In genomic region chr2:181673501-181673900, GRCm38 (mm10) we compare ENCODE assay signal across 13 mouse cellular contexts. TPM values are rescaled to one million over a fixed set of nuclear protein-coding genes. Genes with fewer than 3 reads are reported as not detected.
DNase-seq lines count a peak whose midpoint lies in the region; ATAC-seq and TF ChIP-seq lines count a peak whose summit lies in the region.
"Had no signal": no experiment of that assay in that cellular context is flagged by ENCODE, and none has a peak within 500 bp of the region (broad histone marks: within the 10 kb centered on the region; RNA-seq: fewer than 3 reads in every experiment).

No protein-coding gene starts in this region.

- peaks cover 32% of the 10 kb centered on the region for H3K4me1 ChIP-seq in hindbrain, postnatal 0 days (ENCODE audit: insufficient read depth, low read length)
- H3K4me1 ChIP-seq in hindbrain, embryonic 14.5 days (replicated peaks; ENCODE audit: control insufficient read depth, insufficient read depth, low read length): peaks cover 28% of the 10 kb centered on the region
- H3K4me1 ChIP-seq in lung, embryonic 15.5 days: peaks cover 24% of the 10 kb centered on the region
- H3K4me1 ChIP-seq in forebrain, embryonic 14.5 days (ENCODE audit: control insufficient read depth, insufficient read depth, low read length): peaks cover 13% of the 10 kb centered on the region; the same call in 1 of the 2 replicates

- no peak overlapping the region for H3K9ac ChIP-seq in hindbrain, postnatal 0 days (replicated peaks; ENCODE audit: low read length)
- H3K9ac ChIP-seq in hindbrain, embryonic 14.5 days: no peak overlapping the region
- no peak overlapping the region for H3K9ac ChIP-seq in lung, embryonic 15.5 days
- H3K9ac ChIP-seq in forebrain, embryonic 14.5 days (ENCODE audit: low read length): no peak overlapping the region

- H3K4me2 ChIP-seq in hindbrain, postnatal 0 days (ENCODE audit: low read depth, low read length): no peak overlapping the region
- no peak overlapping the region for H3K4me2 ChIP-seq in hindbrain, embryonic 14.5 days (replicated peaks)
- no peak overlapping the region for H3K4me2 ChIP-seq in lung, embryonic 15.5 days
- H3K4me2 ChIP-seq in forebrain, embryonic 14.5 days (ENCODE audit: low read length): no peak overlapping the region

- H3K27me3 ChIP-seq in hindbrain, postnatal 0 days (ENCODE audit: insufficient read depth, low read length): peaks cover 31% of the 10 kb centered on the region
- H3K27me3 ChIP-seq in hindbrain, embryonic 14.5 days (ENCODE audit: control insufficient read depth, insufficient read depth, low read length): peaks cover 47% of the 10 kb centered on the region
- H3K27me3 ChIP-seq in lung, embryonic 15.5 days: peaks cover 49% of the 10 kb centered on the region
- H3K27me3 ChIP-seq in forebrain, embryonic 14.5 days (replicated peaks; ENCODE audit: control insufficient read depth, insufficient read depth, low read length): peaks cover 45% of the 10 kb centered on the region

- H3K36me3 ChIP-seq in hindbrain, postnatal 0 days (ENCODE audit: insufficient read depth, low read length): no peaks in the 10 kb centered on the region; the same call in 1 of the 2 replicates
- H3K36me3 ChIP-seq in hindbrain, embryonic 14.5 days (replicated peaks; ENCODE audit: control insufficient read depth, insufficient read depth): no peaks in the 10 kb centered on the region
- no peaks in the 10 kb centered on the region for H3K36me3 ChIP-seq in lung, embryonic 15.5 days
- no peaks in the 10 kb centered on the region for H3K36me3 ChIP-seq in forebrain, embryonic 14.5 days (ENCODE audit: control insufficient read depth, insufficient read depth, low read length)
- H3K36me3 ChIP-seq: G1E had no signal

- no peak for TF ChIP-seq CTCF in hindbrain, postnatal 0 days (IDR thresholded peaks at IDR 0.05; ENCODE audit: low read depth)

- 52% methylated on average over 1 of the region's 1 CpGs for WGBS in hindbrain, postnatal 0 days
- 42% methylated on average over 1 of the region's 1 CpGs for WGBS in hindbrain, embryonic 14.5 days
- 65% methylated on average over 1 of the region's 1 CpGs for WGBS in lung, embryonic 15.5 days
- WGBS in forebrain, embryonic 14.5 days: 65% methylated on average over 1 of the region's 1 CpGs

- no peak for DNase-seq in hindbrain, postnatal 0 days (ENCODE audit: low spot score)
- DNase-seq in hindbrain, embryonic 14.5 days (ENCODE audit: low spot score): no peak
- peak; percentile 28 for DNase-seq in ES-CJ7 (ENCODE audit: low read depth, low spot score)
- DNase-seq in adrenal gland, postnatal 10 days: peak; percentile 39
- DNase-seq in forebrain, embryonic 14.5 days (ENCODE audit: low spot score): no peak
- no peak for DNase-seq in frontal cortex, postnatal 36 days (ENCODE audit: low spot score in 2 of 2)

- no peaks in the 10 kb centered on the region for H3K9me3 ChIP-seq in hindbrain, postnatal 0 days (ENCODE audit: low read length)
- H3K9me3 ChIP-seq in hindbrain, embryonic 14.5 days (ENCODE audit: control insufficient read depth, low read length): no peaks in the 10 kb centered on the region
- H3K9me3 ChIP-seq in lung, embryonic 15.5 days: no peaks in the 10 kb centered on the region
- H3K9me3 ChIP-seq in forebrain, embryonic 14.5 days (replicated peaks; ENCODE audit: control insufficient read depth, low read length): no peaks in the 10 kb centered on the region

- no peak overlapping the region for H3K4me3 ChIP-seq in hindbrain, postnatal 0 days (ENCODE audit: low read length)
- H3K4me3 ChIP-seq in hindbrain, embryonic 14.5 days (replicated peaks; ENCODE audit: low read length): no peak overlapping the region
- no peak overlapping the region for H3K4me3 ChIP-seq in lung, embryonic 15.5 days
- H3K4me3 ChIP-seq in forebrain, embryonic 14.5 days (ENCODE audit: low read depth, low read length): no peak overlapping the region
- H3K4me3 ChIP-seq: megakaryocyte, embryonic 14.5 days had no signal

- peak; percentile 22; the same call in 1 of the 2 replicates for ATAC-seq in hindbrain, postnatal 0 days
- ATAC-seq in hindbrain, embryonic 14.5 days (ENCODE audit: low FRiP score): no peak
- no peak for ATAC-seq in lung, embryonic 15.5 days (ENCODE audit: borderline replicate concordance, extremely low read depth, low FRiP score, low TSS enrichment)
- no peak for ATAC-seq in CD4-positive, CD25-positive, alpha-beta regulatory T cell, adult 4 months
- no peak for ATAC-seq in forebrain, embryonic 14.5 days

- no peak overlapping the region; the same call in 1 of the 2 replicates for H3K27ac ChIP-seq in hindbrain, postnatal 0 days
- no peak overlapping the region for H3K27ac ChIP-seq in hindbrain, embryonic 14.5 days
- H3K27ac ChIP-seq in lung, embryonic 15.5 days: 0 out of 2 replicates have a peak overlapping the region, but pooled peaks have one; percentile 35
- no peak overlapping the region for H3K27ac ChIP-seq in forebrain, embryonic 14.5 days (ENCODE audit: low read depth, low read length)

RNA-seq across cellular contexts. Expression of gene Sox18, which starts 2.1 kb away (rescaled TPM):
- total RNA-seq in hindbrain, postnatal 0 days (2014; rRNA removed): 10.8 and 14.7 TPM in 2 replicates
- polyA plus RNA-seq in hindbrain, postnatal 0 days (2015; fragmentation: Nextera tagmentation; extraction: Ambion mirVana): 10.6 and 11.6 TPM in 2 replicates
- polyA plus RNA-seq in hindbrain, embryonic 14.5 days (2014; fragmentation: Nextera tagmentation; extraction: Ambion mirVana): 19.3 and 20.9 TPM in 2 replicates
- 10 to 100 TPM; 59.1 to 62.5 TPM for total RNA-seq in adrenal gland, postnatal 10 days (2021)
- 65.3 and 70.3 TPM in 2 replicates for polyA plus RNA-seq in lung, embryonic 15.5 days (2015; fragmentation: Nextera tagmentation; extraction: Ambion mirVana)
- not detected for polyA plus RNA-seq in CD4-positive, CD25-positive, alpha-beta regulatory T cell, adult 4 months (2017; shearing (Covaris generic))
- 12.5 and 15.1 TPM in 2 replicates for polyA plus RNA-seq in forebrain, embryonic 14.5 days (2014; fragmentation: Nextera tagmentation; extraction: Ambion mirVana)
- polyA plus RNA-seq: G1E had no signal

RNA-seq across cellular contexts. Expression of gene Tcea2, which starts 6.6 kb away (rescaled TPM):
- total RNA-seq in hindbrain, postnatal 0 days (2014; rRNA removed): 37.2 and 50.2 TPM in 2 replicates
- 48.7 and 54.3 TPM in 2 replicates for polyA plus RNA-seq in hindbrain, postnatal 0 days (2015; fragmentation: Nextera tagmentation; extraction: Ambion mirVana)
- polyA plus RNA-seq in hindbrain, embryonic 14.5 days (2014; fragmentation: Nextera tagmentation; extraction: Ambion mirVana): 40.6 and 50.4 TPM in 2 replicates
- 10 to 100 TPM; 11.4 to 13.5 TPM for total RNA-seq in adrenal gland, postnatal 10 days (2021)
- polyA plus RNA-seq in lung, embryonic 15.5 days (2015; fragmentation: Nextera tagmentation; extraction: Ambion mirVana): 23.2 and 23.7 TPM in 2 replicates
- polyA plus RNA-seq in CD4-positive, CD25-positive, alpha-beta regulatory T cell, adult 4 months (2017; shearing (Covaris generic)): 10 to 100 TPM; 14.3 to 16.0 TPM
- polyA plus RNA-seq in forebrain, embryonic 14.5 days (2014; fragmentation: Nextera tagmentation; extraction: Ambion mirVana): 42.0 and 44.3 TPM in 2 replicates

RNA-seq across cellular contexts. Expression of gene Gm29797, which starts 16.7 kb away (rescaled TPM):
- total RNA-seq in hindbrain, postnatal 0 days (2014; rRNA removed): not detected in 2 replicates
- polyA plus RNA-seq in hindbrain, postnatal 0 days (2015; fragmentation: Nextera tagmentation; extraction: Ambion mirVana): not detected in 2 replicates
- polyA plus RNA-seq in hindbrain, embryonic 14.5 days (2014; fragmentation: Nextera tagmentation; extraction: Ambion mirVana): 0.27 TPM in 1 of 2 replicates, not detected in the other
- total RNA-seq in adrenal gland, postnatal 10 days (2021): not detected
- polyA plus RNA-seq in lung, embryonic 15.5 days (2015; fragmentation: Nextera tagmentation; extraction: Ambion mirVana): not detected in 2 replicates
- not detected for polyA plus RNA-seq in CD4-positive, CD25-positive, alpha-beta regulatory T cell, adult 4 months (2017; shearing (Covaris generic))
- not detected in 2 replicates for polyA plus RNA-seq in forebrain, embryonic 14.5 days (2014; fragmentation: Nextera tagmentation; extraction: Ambion mirVana)
- total RNA-seq: G1E had no signal
- polyA plus RNA-seq: neural tube, embryonic 14.5 days; spleen, adult 2 months had no signal

RNA-seq across cellular contexts. Expression of gene Rgs19, which starts 20.3 kb away (rescaled TPM):
- 57.9 and 94.0 TPM in 2 replicates for total RNA-seq in hindbrain, postnatal 0 days (2014; rRNA removed)
- 50.6 and 56.8 TPM in 2 replicates for polyA plus RNA-seq in hindbrain, postnatal 0 days (2015; fragmentation: Nextera tagmentation; extraction: Ambion mirVana)
- polyA plus RNA-seq in hindbrain, embryonic 14.5 days (2014; fragmentation: Nextera tagmentation; extraction: Ambion mirVana): 69.0 and 73.0 TPM in 2 replicates
- total RNA-seq in adrenal gland, postnatal 10 days (2021): 10 to 100 TPM; 22.4 to 23.7 TPM
- 72.3 and 72.5 TPM in 2 replicates for polyA plus RNA-seq in lung, embryonic 15.5 days (2015; fragmentation: Nextera tagmentation; extraction: Ambion mirVana)
- polyA plus RNA-seq in CD4-positive, CD25-positive, alpha-beta regulatory T cell, adult 4 months (2017; shearing (Covaris generic)): 100 to 1,000 TPM; 174 to 198 TPM
- polyA plus RNA-seq in forebrain, embryonic 14.5 days (2014; fragmentation: Nextera tagmentation; extraction: Ambion mirVana): 60.3 and 63.6 TPM in 2 replicates

RNA-seq across cellular contexts. Expression of gene Lkaaear1, which starts 24.7 kb away (rescaled TPM):
- total RNA-seq in hindbrain, postnatal 0 days (2014; rRNA removed): not detected in 2 replicates
- polyA plus RNA-seq in hindbrain, postnatal 0 days (2015; fragmentation: Nextera tagmentation; extraction: Ambion mirVana): not detected in 2 replicates
- not detected in 2 replicates for polyA plus RNA-seq in hindbrain, embryonic 14.5 days (2014; fragmentation: Nextera tagmentation; extraction: Ambion mirVana)
- total RNA-seq in adrenal gland, postnatal 10 days (2021): not detected
- polyA plus RNA-seq in lung, embryonic 15.5 days (2015; fragmentation: Nextera tagmentation; extraction: Ambion mirVana): not detected in 2 replicates
- polyA plus RNA-seq in CD4-positive, CD25-positive, alpha-beta regulatory T cell, adult 4 months (2017; shearing (Covaris generic)): not detected
- not detected in 2 replicates for polyA plus RNA-seq in forebrain, embryonic 14.5 days (2014; fragmentation: Nextera tagmentation; extraction: Ambion mirVana)
- total RNA-seq: G1E; left cerebral cortex, postnatal 10 days had no signal
- polyA plus RNA-seq: G1E; neural tube, embryonic 14.5 days; spleen, adult 2 months had no signal

Comparison
In these comparisons a context has a peak if more than half of its experiments do, and no peak if none do; other contexts are left out.
1. DNase-seq: peak in ES-CJ7 (single experiment) and adrenal gland, postnatal 10 days (single experiment); none in hindbrain, postnatal 0 days (single experiment), hindbrain, embryonic 14.5 days (single experiment), forebrain, embryonic 14.5 days (single experiment) and frontal cortex, postnatal 36 days (0 of 2).
2. RNA of gene Sox18, which starts 2.1 kb away (polyA plus RNA-seq): 65.3 to 70.3 TPM in lung, embryonic 15.5 days, 19.3 to 20.9 TPM in hindbrain, embryonic 14.5 days, 12.5 to 15.1 TPM in forebrain, embryonic 14.5 days and 10.6 to 11.6 TPM in hindbrain, postnatal 0 days; not detected in CD4-positive, CD25-positive, alpha-beta regulatory T cell, adult 4 months; every median in the first group is over 10 times any median in the second.